Mouse (Mus musculus): ENCODE results near the gene Ctbp2. TPM values are rescaled to one million over a fixed set of nuclear protein-coding genes. Genes with fewer than 3 reads are reported as not detected.

Ctbp2 gene
- polyA plus RNA-seq, 1 experiment from 2014 or later, result 134 TPM

DNA sequence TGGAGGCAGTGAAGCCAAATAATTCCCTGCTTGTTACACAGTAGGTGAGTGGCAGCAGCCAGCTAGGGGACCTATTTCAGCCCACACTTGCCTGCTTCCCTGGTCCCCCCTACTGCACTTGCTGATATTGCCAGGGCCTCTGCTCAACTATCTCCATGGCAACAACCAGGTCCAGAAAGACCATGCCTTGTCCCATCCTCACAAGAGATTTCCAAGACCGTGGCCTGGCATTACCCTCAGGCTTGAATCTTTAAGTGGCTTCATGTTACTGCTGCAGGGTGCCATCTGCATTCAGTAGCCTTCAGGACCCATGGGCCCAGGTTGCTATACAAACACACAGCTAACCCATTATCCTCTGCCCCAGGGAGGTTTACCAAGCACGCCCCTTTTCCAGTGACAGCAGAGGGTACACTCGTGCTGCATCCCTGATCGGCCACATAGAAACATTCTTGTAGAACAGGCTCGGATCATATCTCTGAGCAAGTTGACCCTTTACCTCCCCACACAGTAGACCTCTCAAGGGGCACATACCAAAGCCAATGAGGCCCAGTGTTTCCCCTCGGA, 129.4 kb downstream of the Ctbp2 start:
- no peaks in the 10 kb centered on the region for H3K27me3 ChIP-seq (ENCODE audit: control insufficient read depth, insufficient read depth, low read length)
- no peaks in the 10 kb centered on the region for H3K4me1 ChIP-seq (replicated peaks; ENCODE audit: control insufficient read depth, insufficient read depth, low read length)
- H3K4me2 ChIP-seq (replicated peaks; ENCODE audit: low read depth, low read length), result no peak overlapping the region
- H3K9me3 ChIP-seq (ENCODE audit: control insufficient read depth, low read length), result no peaks in the 10 kb centered on the region
- 79% methylated on average over 6 of the region's 6 CpGs for WGBS
- H3K36me3 ChIP-seq (ENCODE audit: control insufficient read depth, insufficient read depth, low read length), result peaks cover 13% of the 10 kb centered on the region
- no peak overlapping the region for H3K9ac ChIP-seq (ENCODE audit: low read depth, low read length)
- ATAC-seq (ENCODE audit: low FRiP score) (no peak), DNase-seq (ENCODE audit: low spot score) (no peak)
- no peak overlapping the region for H3K4me3 ChIP-seq (ENCODE audit: low read depth, low read length)
- H3K27ac ChIP-seq (ENCODE audit: low read depth, low read length), result no peak overlapping the region

DNA sequence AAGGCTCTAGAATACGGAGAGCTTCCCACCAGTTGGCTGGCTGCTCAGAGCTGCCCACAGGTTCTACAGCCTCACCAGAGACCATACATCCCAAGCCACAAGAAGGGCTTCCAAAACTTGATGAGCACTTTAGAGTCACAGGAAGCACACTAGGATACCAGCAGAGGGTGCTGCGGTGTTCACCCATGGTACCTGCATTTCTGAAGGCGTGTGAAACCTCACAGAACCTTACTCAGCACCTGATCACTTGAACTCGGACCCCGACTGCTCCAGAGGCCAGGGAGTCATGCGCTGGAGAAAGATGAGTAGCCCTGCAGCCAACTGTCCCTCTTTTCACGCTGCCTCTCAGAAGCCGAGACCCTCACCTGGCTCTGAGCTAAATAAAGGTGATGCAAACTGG, 130.0 kb downstream of the Ctbp2 start:
- WGBS, result 93% methylated on average over 8 of the region's 8 CpGs
- Histone ChIP-seq H3K27me3 (ENCODE audit: control insufficient read depth, insufficient read depth, low read length) (no peaks in the 10 kb centered on the region), H3K36me3 (ENCODE audit: control insufficient read depth, insufficient read depth, low read length) (peaks cover 17% of the 10 kb centered on the region)

DNA sequence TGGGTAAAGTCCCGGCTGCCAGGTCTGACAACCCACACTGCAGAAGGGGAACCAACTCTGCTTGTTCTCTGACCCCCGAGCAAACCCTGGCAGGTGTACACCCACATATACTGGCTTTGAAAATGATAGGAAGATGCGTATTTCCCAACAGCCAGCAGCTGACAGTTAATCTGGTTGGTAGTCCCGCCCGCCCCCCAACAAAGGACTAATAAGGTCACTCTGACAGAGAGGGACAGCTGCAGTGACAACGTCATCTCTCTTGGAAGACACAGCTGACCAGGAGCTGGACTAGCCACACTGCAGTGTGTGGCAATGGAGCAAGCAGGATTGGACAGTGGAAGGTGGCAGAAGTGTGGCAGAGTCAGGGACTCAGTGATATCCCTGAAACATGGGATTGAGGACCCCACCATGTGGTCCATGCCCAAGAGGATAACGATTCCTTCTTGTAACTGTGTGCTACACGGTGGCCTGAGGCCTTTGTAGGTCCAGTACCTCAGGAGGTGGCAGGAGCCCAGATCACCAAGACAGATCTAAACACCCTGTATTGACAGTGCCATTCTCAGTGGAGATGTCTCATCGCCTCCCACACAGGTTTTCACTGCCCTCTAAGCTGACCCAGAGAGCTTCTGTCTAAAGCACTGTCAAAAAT, 131.1 kb downstream of the Ctbp2 start:
- ATAC-seq (ENCODE audit: low FRiP score) (no peak), DNase-seq (ENCODE audit: low spot score) (no peak)
- WGBS, result 90% methylated on average over 9 of the region's 9 CpGs
- no peak overlapping the region for H3K9ac ChIP-seq (ENCODE audit: low read depth, low read length)
- H3K9me3 ChIP-seq (ENCODE audit: control insufficient read depth, low read length), result no peaks in the 10 kb centered on the region
- H3K27ac ChIP-seq (ENCODE audit: low read depth, low read length), result no peak overlapping the region
- no peak overlapping the region for H3K4me3 ChIP-seq (ENCODE audit: low read depth, low read length)
- no peaks in the 10 kb centered on the region for H3K4me1 ChIP-seq (replicated peaks; ENCODE audit: control insufficient read depth, insufficient read depth, low read length)
- H3K27me3 ChIP-seq (ENCODE audit: control insufficient read depth, insufficient read depth, low read length), result no peaks in the 10 kb centered on the region
- H3K36me3 ChIP-seq (ENCODE audit: control insufficient read depth, insufficient read depth, low read length), result peaks cover 14% of the 10 kb centered on the region; the same call in 1 of the 2 replicates
- H3K4me2 ChIP-seq (replicated peaks; ENCODE audit: low read depth, low read length), result no peak overlapping the region

More for the DNA sequence above, 130.0 kb downstream of the Ctbp2 start:
- no peaks in the 10 kb centered on the region for H3K9me3 ChIP-seq (ENCODE audit: control insufficient read depth, low read length)
- no peak overlapping the region for H3K4me3 ChIP-seq (ENCODE audit: low read depth, low read length)
- H3K4me1 ChIP-seq (replicated peaks; ENCODE audit: control insufficient read depth, insufficient read depth, low read length), result no peaks in the 10 kb centered on the region
- ATAC-seq (ENCODE audit: low FRiP score), result no peak
- no peak overlapping the region for H3K9ac ChIP-seq (ENCODE audit: low read depth, low read length)
- H3K4me2 ChIP-seq (replicated peaks; ENCODE audit: low read depth, low read length), result no peak overlapping the region
- no peak for DNase-seq (ENCODE audit: low spot score)
- H3K27ac ChIP-seq (ENCODE audit: low read depth, low read length), result no peak overlapping the region

DNA sequence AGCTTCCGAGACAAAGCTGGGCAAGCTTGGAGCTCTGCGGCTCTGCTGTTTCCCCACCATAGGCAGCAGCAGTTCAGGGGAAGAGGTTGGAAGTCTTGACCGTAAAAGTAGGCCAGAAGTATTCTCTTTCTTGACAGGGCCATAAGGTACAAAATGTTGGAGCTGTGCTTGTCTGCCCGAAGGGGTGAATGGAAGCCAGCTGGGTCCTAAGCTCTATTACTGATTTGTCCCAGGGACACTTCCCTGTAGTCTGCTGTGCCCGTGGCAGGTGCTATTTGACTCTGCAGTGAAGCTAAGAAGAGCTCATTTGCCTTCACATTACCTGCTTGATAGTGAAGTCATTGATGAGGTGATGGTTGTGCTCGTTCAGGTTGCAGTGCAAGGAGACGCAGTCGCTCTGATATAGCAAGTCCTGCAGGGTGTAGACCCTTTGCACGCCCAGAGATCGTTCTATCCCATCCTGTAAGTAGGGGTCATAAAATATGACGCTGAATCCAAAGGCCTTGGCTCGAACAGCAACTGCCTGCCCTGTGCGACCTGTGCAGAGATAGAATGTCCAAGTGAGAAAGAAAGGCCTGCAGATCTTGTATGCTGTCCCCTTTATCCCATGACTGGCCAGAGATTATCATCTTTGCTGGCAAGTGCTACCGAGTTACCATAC, 132.8 kb downstream of the Ctbp2 start:
- DNase-seq (ENCODE audit: low spot score) (no peak), ATAC-seq (ENCODE audit: low FRiP score) (no peak)
- Histone ChIP-seq H3K27me3 (ENCODE audit: control insufficient read depth, insufficient read depth, low read length) (no peaks in the 10 kb centered on the region), H3K27ac (ENCODE audit: low read depth, low read length) (no peak overlapping the region), H3K36me3 (ENCODE audit: control insufficient read depth, insufficient read depth, low read length) (peaks cover 11% of the 10 kb centered on the region; the same call in 1 of the 2 replicates), H3K4me1 (replicated peaks; ENCODE audit: control insufficient read depth, insufficient read depth, low read length) (no peaks in the 10 kb centered on the region), H3K4me3 (ENCODE audit: low read depth, low read length) (no peak overlapping the region), H3K9me3 (ENCODE audit: control insufficient read depth, low read length) (no peaks in the 10 kb centered on the region), H3K9ac (ENCODE audit: low read depth, low read length) (no peak overlapping the region), H3K4me2 (replicated peaks; ENCODE audit: low read depth, low read length) (no peak overlapping the region)
- 93% methylated on average over 14 of the region's 14 CpGs for WGBS

DNA sequence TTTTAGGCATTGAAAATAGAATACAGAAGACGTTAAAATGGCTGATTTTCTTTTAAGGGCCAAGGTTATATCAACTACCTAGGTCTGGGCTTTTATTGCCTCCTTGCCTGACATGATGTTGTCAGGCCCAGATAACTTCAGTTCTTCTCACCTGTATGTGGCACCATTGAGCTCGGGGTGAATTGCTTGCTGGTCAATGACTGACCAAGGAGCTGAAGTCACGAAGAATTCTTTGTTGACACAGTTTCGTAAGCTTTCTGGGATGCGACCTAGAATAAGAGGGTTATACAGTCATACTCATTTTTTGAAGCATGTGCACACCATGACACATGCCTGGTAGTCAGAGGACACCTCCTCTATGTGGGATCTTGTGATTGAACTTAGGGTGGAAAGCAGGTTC, 134.3 kb downstream of the Ctbp2 start:
- Histone ChIP-seq H3K4me2 (replicated peaks; ENCODE audit: low read depth, low read length) (no peak overlapping the region), H3K9ac (ENCODE audit: low read depth, low read length) (no peak overlapping the region), H3K27ac (ENCODE audit: low read depth, low read length) (no peak overlapping the region), H3K4me1 (replicated peaks; ENCODE audit: control insufficient read depth, insufficient read depth, low read length) (no peaks in the 10 kb centered on the region), H3K27me3 (ENCODE audit: control insufficient read depth, insufficient read depth, low read length) (no peaks in the 10 kb centered on the region), H3K4me3 (ENCODE audit: low read depth, low read length) (no peak overlapping the region), H3K9me3 (ENCODE audit: control insufficient read depth, low read length) (no peaks in the 10 kb centered on the region), H3K36me3 (ENCODE audit: control insufficient read depth, insufficient read depth, low read length) (peaks cover 12% of the 10 kb centered on the region; the same call in 1 of the 2 replicates)
- WGBS, result 94% methylated on average over 5 of the region's 5 CpGs
- ATAC-seq (ENCODE audit: low FRiP score) (no peak), DNase-seq (ENCODE audit: low spot score) (no peak)

DNA sequence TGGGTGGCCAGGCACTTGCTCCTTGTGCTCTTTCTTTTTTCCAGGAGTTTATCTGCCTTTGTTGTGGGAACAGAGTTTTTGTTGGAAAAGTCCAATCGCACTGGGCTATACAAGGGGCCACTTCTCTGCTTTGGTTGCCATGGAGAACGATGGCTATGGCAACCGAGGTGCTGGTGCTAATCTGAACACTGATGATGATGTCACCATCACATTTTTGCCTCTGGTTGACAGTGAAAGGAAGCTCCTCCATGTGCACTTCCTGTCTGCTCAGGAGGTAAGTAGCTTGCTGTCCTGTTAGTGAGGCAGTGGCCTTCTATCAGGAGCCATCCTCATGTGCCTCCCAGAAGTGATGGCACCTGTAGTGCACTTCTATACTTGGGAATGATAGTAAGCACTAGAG, 141.5 kb downstream of the Ctbp2 start:
- DNase-seq (ENCODE audit: low spot score) (peak; percentile 34), ATAC-seq (ENCODE audit: low FRiP score) (no peak)
- WGBS, result 57% methylated on average over 3 of the region's 3 CpGs
- H3K4me1 ChIP-seq (replicated peaks; ENCODE audit: control insufficient read depth, insufficient read depth, low read length), result no peaks in the 10 kb centered on the region
- no peak overlapping the region for H3K4me3 ChIP-seq (ENCODE audit: low read depth, low read length)
- H3K4me2 ChIP-seq (replicated peaks; ENCODE audit: low read depth, low read length), result no peak overlapping the region
- no peaks in the 10 kb centered on the region for H3K9me3 ChIP-seq (ENCODE audit: control insufficient read depth, low read length)
- no peak overlapping the region for H3K27ac ChIP-seq (ENCODE audit: low read depth, low read length)
- H3K27me3 ChIP-seq (ENCODE audit: control insufficient read depth, insufficient read depth, low read length), result no peaks in the 10 kb centered on the region
- H3K9ac ChIP-seq (ENCODE audit: low read depth, low read length), result no peak overlapping the region
- 0 out of 2 replicates have a peak, but pooled peaks cover 2% of the 10 kb centered on the region for H3K36me3 ChIP-seq (ENCODE audit: control insufficient read depth, insufficient read depth, low read length)

DNA sequence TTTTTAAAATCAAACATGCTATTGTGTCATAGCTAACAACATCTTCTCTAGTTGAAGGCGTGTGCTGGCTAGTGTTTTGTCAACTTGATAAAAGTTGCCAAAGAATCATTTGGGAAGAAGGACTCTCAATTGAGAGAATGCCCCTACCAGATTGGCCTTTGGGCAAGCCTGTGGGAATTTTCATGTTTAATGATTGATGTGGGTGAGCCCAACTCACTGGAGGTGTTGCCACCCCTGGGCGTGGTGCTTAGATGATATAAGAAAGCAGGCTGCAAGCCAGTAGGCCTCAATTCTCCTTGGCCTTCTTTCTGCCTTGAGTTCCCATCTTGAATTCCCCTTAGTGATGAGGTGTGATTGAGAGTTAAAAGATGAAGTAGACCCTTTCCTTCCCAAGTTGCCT, 146.2 kb downstream of the Ctbp2 start:
- H3K4me2 ChIP-seq (replicated peaks; ENCODE audit: low read depth, low read length), result no peak overlapping the region
- H3K4me3 ChIP-seq (ENCODE audit: low read depth, low read length), result no peak overlapping the region
- H3K4me1 ChIP-seq (replicated peaks; ENCODE audit: control insufficient read depth, insufficient read depth, low read length), result no peaks in the 10 kb centered on the region
- no peak for ATAC-seq (ENCODE audit: low FRiP score)
- no peaks in the 10 kb centered on the region for H3K27me3 ChIP-seq (ENCODE audit: control insufficient read depth, insufficient read depth, low read length)
- H3K9me3 ChIP-seq (ENCODE audit: control insufficient read depth, low read length), result no peaks in the 10 kb centered on the region
- no peaks in the 10 kb centered on the region for H3K36me3 ChIP-seq (ENCODE audit: control insufficient read depth, insufficient read depth, low read length)
- no peak for DNase-seq (ENCODE audit: low spot score)
- H3K9ac ChIP-seq (ENCODE audit: low read depth, low read length), result no peak overlapping the region
- H3K27ac ChIP-seq (ENCODE audit: low read depth, low read length), result no peak overlapping the region
- 98% methylated on average over 2 of the region's 2 CpGs for WGBS

DNA sequence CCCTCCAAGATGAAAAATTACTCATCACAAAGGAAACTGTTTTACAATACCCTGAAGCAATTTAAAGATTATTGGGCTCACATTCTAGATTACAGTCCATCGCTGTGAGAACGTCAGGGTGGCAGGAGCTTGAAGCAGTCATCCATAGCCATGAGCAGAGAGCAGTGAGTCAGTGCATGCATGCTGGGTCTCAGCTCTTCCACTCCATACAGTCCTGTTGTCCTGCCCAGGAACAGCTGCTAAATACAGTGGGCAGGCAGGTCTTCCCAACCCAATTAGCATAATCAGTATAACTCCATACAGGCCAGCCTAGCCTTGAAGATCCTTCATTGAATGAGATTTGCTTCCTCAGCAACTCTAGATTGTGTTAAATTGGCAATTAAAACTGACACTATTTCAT, 148.1 kb downstream of the Ctbp2 start:
- H3K9me3 ChIP-seq (ENCODE audit: control insufficient read depth, low read length), result no peaks in the 10 kb centered on the region
- ATAC-seq (ENCODE audit: low FRiP score) (no peak), DNase-seq (ENCODE audit: low spot score) (no peak)
- WGBS, result 100% methylated on average over 2 of the region's 2 CpGs
- no peak overlapping the region for H3K9ac ChIP-seq (ENCODE audit: low read depth, low read length)
- H3K36me3 ChIP-seq (ENCODE audit: control insufficient read depth, insufficient read depth, low read length), result no peaks in the 10 kb centered on the region
- no peak overlapping the region for H3K4me2 ChIP-seq (replicated peaks; ENCODE audit: low read depth, low read length)
- no peaks in the 10 kb centered on the region for H3K4me1 ChIP-seq (replicated peaks; ENCODE audit: control insufficient read depth, insufficient read depth, low read length)
- no peaks in the 10 kb centered on the region for H3K27me3 ChIP-seq (ENCODE audit: control insufficient read depth, insufficient read depth, low read length)
- no peak overlapping the region for H3K4me3 ChIP-seq (ENCODE audit: low read depth, low read length)
- no peak overlapping the region for H3K27ac ChIP-seq (ENCODE audit: low read depth, low read length)

DNA sequence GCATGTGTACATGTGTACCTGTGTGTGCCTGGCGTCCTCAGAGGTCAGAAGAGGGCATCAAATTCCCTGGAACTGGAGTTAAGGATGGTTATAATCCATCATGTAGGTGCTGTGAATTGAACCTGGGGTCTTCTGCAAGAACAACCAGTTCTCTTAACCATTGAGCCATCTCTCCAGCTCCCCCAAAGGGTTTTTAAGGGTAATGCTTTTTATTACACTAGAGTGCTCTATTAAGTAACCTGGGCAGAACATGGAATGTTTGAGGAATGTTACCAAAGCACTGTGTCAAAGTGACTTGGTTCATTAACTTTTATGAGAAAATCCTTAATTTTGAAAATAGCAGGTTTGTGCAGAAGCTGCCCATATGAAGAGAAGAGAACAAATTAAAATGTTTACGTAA, 152.1 kb downstream of the Ctbp2 start:
- ATAC-seq (ENCODE audit: low FRiP score) (no peak), DNase-seq (ENCODE audit: low spot score) (no peak)
- Histone ChIP-seq H3K4me2 (replicated peaks; ENCODE audit: low read depth, low read length) (no peak overlapping the region), H3K9ac (ENCODE audit: low read depth, low read length) (no peak overlapping the region), H3K27ac (ENCODE audit: low read depth, low read length) (no peak overlapping the region), H3K36me3 (ENCODE audit: control insufficient read depth, insufficient read depth, low read length) (no peaks in the 10 kb centered on the region), H3K4me1 (replicated peaks; ENCODE audit: control insufficient read depth, insufficient read depth, low read length) (no peaks in the 10 kb centered on the region), H3K4me3 (ENCODE audit: low read depth, low read length) (no peak overlapping the region), H3K27me3 (ENCODE audit: control insufficient read depth, insufficient read depth, low read length) (no peaks in the 10 kb centered on the region), H3K9me3 (ENCODE audit: control insufficient read depth, low read length) (no peaks in the 10 kb centered on the region)
- WGBS, result 91% methylated on average over 2 of the region's 2 CpGs

Data from hindbrain, embryonic 11.5 days (tissue).